Mouse (Mus musculus) hindbrain, embryonic 10.5 days (tissue): Measurements from ENCODE around the gene Podn. TPM values are rescaled to one million over a fixed set of nuclear protein-coding genes. Genes with fewer than 3 reads are reported as not detected.

ENCODE experiments used
- DNase-seq: peaks from one replicate; pipeline ENCODE4 v3.0.0-alpha.2; 2017; ENCODE audit warnings: low spot score
- H3K27ac ChIP-seq: fragments of 300-500 bp; sonication (generic); 2 replicates; pipeline ENCODE4 v1.5.1; 2016; ENCODE audit warnings: mild to moderate bottlenecking, moderate library complexity
- H3K27me3 ChIP-seq: fragments of 300-500 bp; sonication (generic); 2 replicates; pipeline ENCODE4 v1.6.1; 2016; ENCODE audit warnings: mild to moderate bottlenecking; ENCODE audit not compliant: poor library complexity, insufficient read depth, severe bottlenecking
- H3K36me3 ChIP-seq: fragments of 300-500 bp; sonication (generic); 2 replicates; pipeline ENCODE4 v1.6.1; 2016; ENCODE audit warnings: mild to moderate bottlenecking, moderate library complexity
- H3K4me1 ChIP-seq: fragments of 300-500 bp; sonication (generic); replicated peaks from 2 replicates; pipeline ENCODE4 v1.6.1; 2016; ENCODE audit warnings: mild to moderate bottlenecking
- H3K4me3 ChIP-seq: fragments of 300-500 bp; sonication (generic); 2 replicates; pipeline ENCODE4 v1.5.1; 2016; ENCODE audit warnings: mild to moderate bottlenecking, moderate library complexity
- H3K9me3 ChIP-seq: fragments of 300-500 bp; sonication (generic); 2 replicates; pipeline ENCODE4 v1.6.1; 2016; ENCODE audit warnings: mild to moderate bottlenecking, moderate library complexity
- WGBS: fragments of 180-500 bp; shearing (Covaris S2); methylation state at CpG from one replicate; pipeline ENCODE4 v1.1.7; 2016; 5-methylcytosine and 5-hydroxymethylcytosine counted together
- polyA plus RNA-seq: library from polyadenylated mRNA; unstranded; fragments of >200 nt; fragmentation: Nextera tagmentation; extraction: Ambion mirVana; gene quantifications from 2 replicates; pipeline ENCODE4 v1.2.1, GENCODE M21; 2016

Gene Podn
- polyA plus RNA-seq, 1 experiment from 2014 or later, result 0.34 TPM

GRCm38 (mm10) chr4:108058166-108058565 lies 38.1 kb downstream of the Podn start:
- H3K4me3 ChIP-seq, result no peak overlapping the region
- peaks cover 83% of the 10 kb centered on the region for H3K36me3 ChIP-seq
- peaks cover 8% of the 10 kb centered on the region; the same call in 1 of the 2 replicates for H3K4me1 ChIP-seq
- 93% methylated on average over 10 of the region's 10 CpGs for WGBS
- no peak for DNase-seq
- H3K27me3 ChIP-seq, result no peaks in the 10 kb centered on the region
- H3K9me3 ChIP-seq, result 0 out of 2 replicates have a peak, but pooled peaks cover 2% of the 10 kb centered on the region
- H3K27ac ChIP-seq, result no peak overlapping the region

- no peak for DNase-seq
- Histone ChIP-seq H3K9me3 (0 out of 2 replicates have a peak, but pooled peaks cover under 1% of the 10 kb centered on the region), H3K4me1 (peaks cover 8% of the 10 kb centered on the region; the same call in 1 of the 2 replicates), H3K27me3 (no peaks in the 10 kb centered on the region), H3K36me3 (peaks cover 83% of the 10 kb centered on the region), H3K4me3 (no peak overlapping the region), H3K27ac (no peak overlapping the region)
- WGBS, result 88% methylated on average over 2 of the region's 2 CpGs
These were observed 39.0 kb downstream of the Podn start for GRCm38 (mm10) chr4:108057247-108057646.

- WGBS, result 90% methylated on average over 10 of the region's 10 CpGs
- Histone ChIP-seq H3K4me3 (no peak overlapping the region), H3K9me3 (no peaks in the 10 kb centered on the region), H3K4me1 (peaks cover 8% of the 10 kb centered on the region; the same call in 1 of the 2 replicates), H3K27me3 (no peaks in the 10 kb centered on the region), H3K36me3 (peaks cover 82% of the 10 kb centered on the region), H3K27ac (no peak overlapping the region)
- no peak for DNase-seq
These were observed 40.4 kb downstream of the Podn start for GRCm38 (mm10) chr4:108055873-108056272.

- DNase-seq, result no peak
- 89% methylated on average over 8 of the region's 8 CpGs for WGBS
- H3K36me3 ChIP-seq, result peaks cover 89% of the 10 kb centered on the region
These were observed 43.6 kb downstream of the Podn start for GRCm38 (mm10) chr4:108052673-108053072.

GRCm38 (mm10) chr4:108051687-108052274 lies 44.5 kb downstream of the Podn start:
- H3K9me3 ChIP-seq, result no peaks in the 10 kb centered on the region
- H3K27me3 ChIP-seq, result no peaks in the 10 kb centered on the region
- peaks cover 92% of the 10 kb centered on the region for H3K36me3 ChIP-seq
- no peak overlapping the region for H3K4me3 ChIP-seq
- H3K4me1 ChIP-seq, result no peaks in the 10 kb centered on the region
- no peak overlapping the region for H3K27ac ChIP-seq
- 85% methylated on average over 10 of the region's 10 CpGs for WGBS
- DNase-seq, result no peak

More at GRCm38 (mm10) chr4:108052673-108053072, 43.6 kb downstream of the Podn start:
- no peak overlapping the region for H3K4me3 ChIP-seq
- H3K27me3 ChIP-seq, result no peaks in the 10 kb centered on the region
- H3K27ac ChIP-seq, result no peak overlapping the region
- H3K9me3 ChIP-seq, result no peaks in the 10 kb centered on the region
- no peaks in the 10 kb centered on the region for H3K4me1 ChIP-seq

GRCm38 (mm10) chr4:108046136-108046535 lies 50.1 kb downstream of the Podn start:
- peaks cover 74% of the 10 kb centered on the region for H3K36me3 ChIP-seq
- WGBS, result 90% methylated on average over 8 of the region's 8 CpGs

GRCm38 (mm10) chr4:108045136-108046107 lies 50.8 kb downstream of the Podn start:
- no peaks in the 10 kb centered on the region for H3K9me3 ChIP-seq
- H3K4me1 ChIP-seq, result no peaks in the 10 kb centered on the region
- no peak for DNase-seq
- H3K36me3 ChIP-seq, result peaks cover 68% of the 10 kb centered on the region
- no peak overlapping the region for H3K27ac ChIP-seq
- H3K27me3 ChIP-seq, result no peaks in the 10 kb centered on the region
- no peak overlapping the region for H3K4me3 ChIP-seq
- WGBS, result 69% methylated on average over 19 of the region's 19 CpGs

More at GRCm38 (mm10) chr4:108046136-108046535, 50.1 kb downstream of the Podn start:
- DNase-seq, result no peak
- H3K4me1 ChIP-seq, result no peaks in the 10 kb centered on the region
- H3K27ac ChIP-seq, result no peak overlapping the region
- H3K9me3 ChIP-seq, result no peaks in the 10 kb centered on the region
- no peaks in the 10 kb centered on the region for H3K27me3 ChIP-seq
- H3K4me3 ChIP-seq, result no peak overlapping the region

GRCm38 (mm10) chr4:108037027-108037426 lies 59.2 kb downstream of the Podn start:
- WGBS, result 87% methylated on average over 8 of the region's 8 CpGs
- no peak overlapping the region for H3K27ac ChIP-seq
- no peak overlapping the region for H3K4me3 ChIP-seq
- H3K4me1 ChIP-seq, result peaks cover 8% of the 10 kb centered on the region
- no peaks in the 10 kb centered on the region for H3K9me3 ChIP-seq
- H3K36me3 ChIP-seq, result peaks cover 4% of the 10 kb centered on the region
- DNase-seq, result no peak
- H3K27me3 ChIP-seq, result peaks cover 24% of the 10 kb centered on the region

- Histone ChIP-seq H3K27me3 (peaks cover 61% of the 10 kb centered on the region), H3K9me3 (no peaks in the 10 kb centered on the region), H3K27ac (no peak overlapping the region), H3K4me3 (no peak overlapping the region), H3K36me3 (no peaks in the 10 kb centered on the region), H3K4me1 (peaks cover 18% of the 10 kb centered on the region)
- no peak for DNase-seq
- whole genome bisulfite sequencing, result 80% methylated on average over 8 of the region's 8 CpGs
These were observed 63.0 kb downstream of the Podn start for GRCm38 (mm10) chr4:108033041-108033764.

- 38% methylated on average over 11 of the region's 11 CpGs for WGBS
- DNase-seq, result peak; percentile 23
- Histone ChIP-seq H3K27ac (no peak overlapping the region), H3K36me3 (no peaks in the 10 kb centered on the region), H3K9me3 (no peaks in the 10 kb centered on the region), H3K4me1 (peaks cover 18% of the 10 kb centered on the region), H3K4me3 (peak overlapping the region; percentile 62), H3K27me3 (peaks cover 69% of the 10 kb centered on the region)
These were observed 63.8 kb downstream of the Podn start for GRCm38 (mm10) chr4:108032352-108032849.

GRCm38 (mm10) chr4:108031502-108032351 lies 64.5 kb downstream of the Podn start:
- Histone ChIP-seq H3K4me1 (peaks cover 18% of the 10 kb centered on the region), H3K27me3 (peaks cover 71% of the 10 kb centered on the region), H3K9me3 (no peaks in the 10 kb centered on the region), H3K4me3 (peak overlapping the region; percentile 62), H3K36me3 (no peaks in the 10 kb centered on the region), H3K27ac (peak overlapping the region; percentile 63)
- peak; percentile 33 for DNase-seq
- 1% methylated on average over 86 of the region's 86 CpGs for WGBS
